Mouse (Mus musculus) neutrophil, adult 65 days (primary cell): ENCODE measurements around the gene Wnt9b. TPM values are rescaled to one million over a fixed set of nuclear protein-coding genes. Genes with fewer than 3 reads are reported as not detected.

Experiments
- total RNA-seq: library from RNA; stranded (reverse); gene quantifications from 2 replicates; pipeline ENCODE4 v1.2.4, GENCODE M21; 2023

The Wnt9b gene
- not detected in 2 replicates for total RNA-seq

DNA sequence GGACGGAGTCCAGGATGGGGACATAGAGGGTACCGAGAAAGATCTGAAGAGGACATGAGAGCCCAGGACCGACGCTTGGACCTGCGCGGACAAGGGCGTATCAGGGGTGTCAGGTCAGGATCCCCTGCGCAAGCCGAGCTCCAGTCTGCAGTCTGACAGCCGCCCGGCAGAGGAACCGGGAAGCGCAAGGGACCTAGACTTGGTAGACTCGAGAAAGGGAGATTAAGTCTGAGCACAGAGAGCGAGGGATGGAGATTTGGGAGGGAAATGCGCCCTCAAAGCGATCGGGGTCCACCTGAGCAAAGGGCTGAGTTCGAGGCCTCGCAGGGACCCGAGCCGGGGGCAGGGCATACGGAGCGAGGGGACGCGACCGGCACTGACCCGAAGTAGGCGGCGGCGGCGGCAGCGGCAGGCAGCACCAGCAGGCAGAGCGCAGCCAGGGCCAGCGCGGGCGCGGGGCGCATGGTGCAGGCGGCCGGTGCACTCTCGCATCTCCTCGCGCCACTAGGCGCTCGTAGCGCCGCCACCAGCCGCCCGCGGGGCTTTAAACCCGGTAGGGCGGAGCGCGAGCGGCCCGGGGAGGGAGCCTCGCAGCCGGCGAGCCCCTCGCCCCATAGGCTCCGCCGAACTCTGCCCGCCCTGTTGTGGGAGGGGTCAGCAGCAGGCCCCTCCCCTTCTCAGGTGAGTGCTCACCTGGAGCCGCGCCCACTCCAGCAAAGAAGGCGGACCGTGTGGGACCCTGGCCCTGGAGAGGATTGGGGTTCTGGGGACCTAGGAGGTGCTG, at the start of gene Wnt9b:
Gene Wnt9b (minus strand): TSS at position 516 of the 784 bp plus-strand sequence.

DNA sequence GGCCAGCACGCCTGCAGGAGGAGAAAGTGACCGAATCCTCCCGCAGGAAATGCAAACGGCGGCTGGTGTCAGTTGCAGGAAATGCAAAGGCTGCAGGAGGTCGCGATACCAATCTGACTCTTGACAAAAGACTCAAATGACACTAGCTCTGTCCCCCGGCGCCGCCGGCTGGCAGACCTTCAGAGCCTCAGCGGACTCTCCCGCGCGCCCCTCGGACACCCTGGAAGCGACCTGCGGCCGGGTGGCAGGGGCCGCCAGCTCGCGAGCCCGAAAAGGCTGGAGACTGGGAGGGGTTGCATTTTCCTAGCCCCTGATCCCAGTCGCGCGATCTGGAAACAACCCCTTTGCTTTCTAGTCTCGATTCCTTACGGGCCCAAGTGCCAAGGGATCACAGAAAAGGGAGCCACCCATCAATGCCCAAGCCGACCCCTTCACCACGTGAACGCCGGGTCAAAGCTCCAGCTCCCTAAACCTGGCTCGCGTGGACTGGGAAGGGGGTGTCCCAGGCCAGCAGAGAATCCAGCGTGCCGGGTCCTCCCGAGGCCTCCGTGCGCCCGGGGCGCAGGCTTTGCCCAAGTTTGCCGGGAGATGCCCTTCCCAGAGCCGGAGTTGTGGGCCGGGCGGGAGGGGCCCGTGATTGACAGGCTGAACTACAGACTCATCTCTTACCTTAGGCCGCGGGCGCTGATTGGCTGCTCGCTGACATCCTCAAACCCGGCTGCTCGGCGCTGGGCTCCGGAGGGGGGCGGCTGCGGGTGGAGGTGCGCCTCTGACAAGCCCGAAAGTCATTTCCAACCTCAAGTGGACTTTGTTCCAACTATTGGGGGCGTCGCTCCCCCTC, 24.0 kb upstream of the Wnt9b start, which contains the start of gene Wnt3:
Gene Wnt3 (plus strand): TSS at position 764 of the 841 bp plus-strand sequence.

DNA sequence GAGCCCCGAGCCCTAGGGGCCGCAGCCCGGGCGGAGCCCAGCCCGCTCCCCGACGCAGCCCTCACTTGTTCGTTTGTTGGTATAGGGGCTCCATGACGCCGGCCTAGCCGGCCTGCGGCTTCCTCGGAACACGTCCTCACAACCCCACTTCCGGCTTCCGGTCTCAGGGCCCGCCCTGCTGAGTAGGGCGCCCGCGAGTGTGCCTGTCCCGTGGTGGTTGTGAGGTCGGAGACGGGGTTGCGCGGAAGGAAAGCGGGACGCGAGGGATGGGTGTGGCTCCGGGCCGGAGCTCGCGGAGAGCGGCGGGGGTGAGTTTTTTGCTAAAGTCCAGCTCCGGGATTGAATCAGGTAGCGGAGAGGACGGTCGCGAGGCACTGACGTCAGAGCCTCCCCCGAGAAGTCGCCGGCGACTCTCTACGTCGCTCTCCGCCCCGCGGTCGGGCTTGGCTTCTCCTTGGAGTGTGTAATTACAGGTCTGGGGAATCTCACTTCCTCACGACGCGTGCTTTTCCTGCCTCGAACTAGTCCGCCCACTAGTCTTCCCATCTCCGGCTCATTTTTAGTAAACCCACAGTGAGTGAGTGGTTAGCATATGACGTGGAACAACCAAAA, 52.0 kb downstream of the Wnt9b start, which contains the start of gene Gosr2:
Gene Gosr2 (minus strand): TSS at position 334 of the 612 bp plus-strand sequence.

Other genes starting within 250 kb of the Wnt9b start
- not detected in 2 replicates for gene Lrrc37a, start 245.2 kb downstream of the Wnt9b start, total RNA-seq
- gene Gm884, start 128.7 kb downstream of the Wnt9b start, total RNA-seq = not detected in 2 replicates
- gene Lyzl6, start 110.9 kb downstream of the Wnt9b start, total RNA-seq = not detected in 2 replicates
- not detected in 2 replicates for gene Rprml, start 100.3 kb downstream of the Wnt9b start, total RNA-seq
- 57.1 and 64.0 TPM in 2 replicates for gene Gosr2, start 51.9 kb downstream of the Wnt9b start, total RNA-seq
- gene Wnt3, start 24.3 kb upstream of the Wnt9b start, total RNA-seq = not detected in 2 replicates
- 38.8 and 49.8 TPM in 2 replicates for gene Nsf, start 204.2 kb upstream of the Wnt9b start, total RNA-seq
- 24.3 TPM in 2 replicates for gene Arf2, start 216.9 kb upstream of the Wnt9b start, total RNA-seq